Mouse (Mus musculus) neural tube, embryonic 10.5 days (tissue): ENCODE measurements around the gene Gm572.

Experiments used
- DNase-seq: peaks from one replicate; pipeline ENCODE4 v3.0.0-alpha.2; 2017; ENCODE audit warnings: low spot score; ENCODE audit errors: extremely low spot score

Gene Gm572

GRCm38 (mm10) chr4:148625756-148626622, 17.1 kb upstream of the Gm572 start:
- DNase-seq: no peak

GRCm38 (mm10) chr4:148626623-148627185, 16.4 kb upstream of the Gm572 start, which contains the start of gene Tardbp:
Gene Tardbp (minus strand): TSS chr4:148627019.
- peak; percentile 95 for DNase-seq

- no peak for DNase-seq
These were observed 15.9 kb upstream of the Gm572 start for GRCm38 (mm10) chr4:148627246-148627645.

GRCm38 (mm10) chr4:148632013-148632692, 11.0 kb upstream of the Gm572 start:
- DNase-seq: no peak

- no peak for DNase-seq
These were observed 9.6 kb upstream of the Gm572 start for GRCm38 (mm10) chr4:148633395-148634061.

- DNase-seq: no peak
These were observed 7.8 kb upstream of the Gm572 start for GRCm38 (mm10) chr4:148635309-148635708.

- no peak for DNase-seq
These were observed 4.8 kb upstream of the Gm572 start for GRCm38 (mm10) chr4:148638302-148638701.

- no peak for DNase-seq
These were observed 3.7 kb upstream of the Gm572 start for GRCm38 (mm10) chr4:148639455-148639854.

- DNase-seq: no peak
These were observed 2.0 kb upstream of the Gm572 start for GRCm38 (mm10) chr4:148641121-148641520.

GRCm38 (mm10) chr4:148644157-148644511, 1.0 kb downstream of the Gm572 start:
- peak; percentile 72 for DNase-seq

- no peak for DNase-seq
These were observed 1.8 kb downstream of the Gm572 start for GRCm38 (mm10) chr4:148644926-148645325.

GRCm38 (mm10) chr4:148646616-148647015, 3.5 kb downstream of the Gm572 start:
- DNase-seq: no peak

GRCm38 (mm10) chr4:148649309-148649708, 6.2 kb downstream of the Gm572 start:
- no peak for DNase-seq

GRCm38 (mm10) chr4:148651045-148651444, 7.9 kb downstream of the Gm572 start:
- DNase-seq: peak; percentile 56

- peak; percentile 40 for DNase-seq
These were observed 11.7 kb downstream of the Gm572 start for GRCm38 (mm10) chr4:148654701-148655398.

GRCm38 (mm10) chr4:148656691-148657258, 13.7 kb downstream of the Gm572 start:
- no peak for DNase-seq

- no peak for DNase-seq
These were observed 14.7 kb downstream of the Gm572 start for GRCm38 (mm10) chr4:148657776-148658175.

GRCm38 (mm10) chr4:148660174-148660573, 17.1 kb downstream of the Gm572 start:
- DNase-seq: no peak

GRCm38 (mm10) chr4:148662168-148662965, 19.2 kb downstream of the Gm572 start:
- DNase-seq: peak; percentile 88

- no peak for DNase-seq
These were observed 20.2 kb downstream of the Gm572 start for GRCm38 (mm10) chr4:148663326-148663725.
